Mouse (Mus musculus): ENCODE data around the gene Tet3. TPM values are rescaled to one million over a fixed set of nuclear protein-coding genes. Genes with fewer than 3 reads are reported as not detected.

The Tet3 gene
- polyA plus RNA-seq, 1 experiment from 2014 or later = 13.9 TPM

Other genes starting within 250 kb of the Tet3 start
- not detected in 3 replicates for gene Slc4a5, start 239.3 kb downstream of the Tet3 start, polyA plus RNA-seq (2018)
- 5.4 to 17.7 TPM (median 8.3 TPM) in 3 replicates for gene Mthfd2, start 133.2 kb downstream of the Tet3 start, polyA plus RNA-seq (2018)
- gene Mob1a, start 133.1 kb downstream of the Tet3 start, polyA plus RNA-seq (2018) = 82.5 to 141 TPM (median 132 TPM) in 3 replicates
- gene Bola3, start 109.9 kb downstream of the Tet3 start, polyA plus RNA-seq (2018) = 21.1 to 56.8 TPM (median 50.5 TPM) in 3 replicates
- 30.7 to 54.0 TPM (median 30.9 TPM) in 3 replicates for gene Dguok, start 47.9 kb upstream of the Tet3 start, polyA plus RNA-seq (2018)
- gene Actg2, start 77.2 kb upstream of the Tet3 start, polyA plus RNA-seq (2018) = 0.21 TPM in 1 of 3 replicates, not detected in the others
- 22.5 to 49.4 TPM (median 24.4 TPM) in 3 replicates for gene Stambp, start 113.6 kb upstream of the Tet3 start, polyA plus RNA-seq (2018)
- gene Clec4f, start 197.1 kb upstream of the Tet3 start, polyA plus RNA-seq (2018) = not detected in 3 replicates
- gene Cd207, start 218.8 kb upstream of the Tet3 start, polyA plus RNA-seq (2018) = 0.49 TPM in 1 of 3 replicates, not detected in the others